Comparison of ENCODE assay signal across 25 mouse cellular contexts in the genomic region with DNA sequence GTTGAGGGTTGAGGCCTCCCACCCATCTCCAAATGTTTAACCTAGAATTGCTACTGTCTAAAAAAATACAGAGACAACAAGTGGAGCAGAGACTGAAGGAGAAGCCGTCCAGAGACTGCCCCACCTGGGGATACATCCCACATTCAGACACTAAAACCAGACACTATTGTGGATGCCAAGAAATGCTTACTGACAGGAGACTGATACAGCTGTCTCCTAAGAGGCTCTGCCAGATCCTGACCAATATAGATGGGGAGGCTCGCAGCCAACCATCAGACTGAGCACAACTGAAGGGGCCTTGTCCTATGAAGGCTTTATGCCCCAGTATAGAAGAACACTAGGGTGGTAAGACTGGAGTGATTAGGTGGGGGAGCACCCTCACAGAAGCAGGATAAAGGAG.
DNase-seq lines count a peak whose midpoint lies in the region; ATAC-seq and TF ChIP-seq lines count a peak whose summit lies in the region.
"Had no signal": no experiment of that assay in that cellular context is flagged by ENCODE, and none has a peak within 500 bp of the region (broad histone marks: within the 10 kb centered on the region; RNA-seq: fewer than 3 reads in every experiment).

No protein-coding gene starts in this region.

- no peak overlapping the region for H3K4me3 ChIP-seq in left cerebral cortex, adult 2 months
- H3K4me3 ChIP-seq: forebrain, embryonic 10.5 days; forebrain, embryonic 13.5 days; heart, embryonic 10.5 days; heart, embryonic 13.5 days had no signal

- DNase-seq in frontal cortex, postnatal 14 days (ENCODE audit: low spot score in 2 of 2): no peak
- DNase-seq in left cerebral cortex, postnatal 4 days: peak; percentile 7
- DNase-seq in left cerebral cortex, adult 2 months (ENCODE audit: extremely low spot score in 1 of 2, low spot score in 2 of 2): no peak
- DNase-seq in right cerebral cortex, postnatal 25 days: peak; percentile 18
- DNase-seq in right cerebral cortex, adult 2 months (ENCODE audit: low spot score in 2 of 2): no peak
- DNase-seq in heart, adult 8-10 months (ENCODE audit: low spot score): no peak
- DNase-seq: adrenal gland, adult 2 months; adrenal gland, postnatal 14 days; cerebellum, adult 18-20 months; cerebellum, adult 9-10 months; gastrocnemius, postnatal 25 days; heart, adult 18-20 months; heart, postnatal 14 days; heart, postnatal 4 days had no signal

- intact Hi-C loops in left cerebral cortex, postnatal 4 days (cut with DNase I): no loop called here
- intact Hi-C loops in left cerebral cortex, adult 2 months (cut with DNase I): no loop called here

- H3K27ac ChIP-seq in left cerebral cortex, adult 2 months: no peak overlapping the region
- H3K27ac ChIP-seq: forebrain, embryonic 10.5 days; forebrain, embryonic 13.5 days; heart, embryonic 10.5 days; heart, embryonic 13.5 days; hindbrain, embryonic 14.5 days; hindbrain, postnatal 0 days had no signal

- TF ChIP-seq CTCF in left cerebral cortex, adult 2 months (IDR thresholded peaks at IDR 0.05): no peak

- ATAC-seq in frontal cortex, adult (ENCODE audit: low TSS enrichment): peak; percentile 52; the same call in 1 of the 2 replicates
- ATAC-seq: CD4-positive, CD25-positive, alpha-beta regulatory T cell, adult 4 months; forebrain, embryonic 13.5 days; forebrain, embryonic 16.5 days; hindbrain, postnatal 0 days; inflammation-experienced regulatory T-cells, adult 6 months; intestine, embryonic 16.5 days had no signal

Comparison
In these comparisons a context has a peak if more than half of its experiments do, and no peak if none do; other contexts are left out.
1. DNase-seq: peak in left cerebral cortex, postnatal 4 days (single experiment) and right cerebral cortex, postnatal 25 days (single experiment); none in frontal cortex, postnatal 14 days (0 of 2), left cerebral cortex, adult 2 months (0 of 2), right cerebral cortex, adult 2 months (0 of 2) and heart, adult 8-10 months (single experiment).